16 mouse cellular contexts compared by ENCODE assay signal in the genomic region with DNA sequence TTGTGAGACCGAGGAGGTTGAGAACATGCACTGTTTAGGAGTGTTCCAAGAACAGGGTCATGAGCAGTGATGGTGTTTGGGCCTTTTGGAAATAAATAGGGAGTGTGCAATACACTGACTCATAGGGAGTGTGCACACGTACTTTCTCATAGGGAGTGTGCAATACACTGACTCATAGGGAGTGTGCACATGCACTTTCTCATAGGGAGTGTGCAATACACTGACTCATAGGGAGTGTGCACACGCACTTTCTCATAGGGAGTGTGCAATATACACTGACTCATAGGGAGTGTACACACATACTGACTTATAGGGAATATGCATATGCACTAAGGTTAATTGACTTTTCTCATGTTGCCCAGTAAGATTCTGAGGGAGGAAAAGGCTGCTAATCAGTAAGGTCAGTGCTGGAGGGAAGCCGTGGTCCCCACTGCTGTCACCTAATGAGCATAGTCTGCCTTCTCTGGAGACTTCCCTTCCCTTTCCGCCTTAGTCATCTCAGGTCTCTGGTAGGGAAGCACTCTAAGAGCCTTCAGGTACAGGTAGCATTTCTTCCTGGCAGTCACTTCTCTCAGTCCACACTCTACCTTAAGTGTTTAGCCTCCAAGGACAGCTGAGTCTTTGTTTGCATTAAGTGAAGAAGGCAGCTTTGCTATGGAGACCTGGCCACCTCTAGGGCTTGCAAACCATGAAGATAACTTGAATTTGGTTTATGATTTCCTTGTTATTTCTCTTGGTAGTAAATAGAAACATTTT.
DNase-seq lines count a peak whose midpoint lies in the region; ATAC-seq and TF ChIP-seq lines count a peak whose summit lies in the region.
"Had no signal": no experiment of that assay in that cellular context is flagged by ENCODE, and none has a peak within 500 bp of the region (broad histone marks: within the 10 kb centered on the region; RNA-seq: fewer than 3 reads in every experiment).

No protein-coding gene starts in this region.

- no peak for TF ChIP-seq CTCF in hindbrain, postnatal 0 days (IDR thresholded peaks at IDR 0.05; ENCODE audit: low read depth)
- no peak for TF ChIP-seq CTCF in lung, adult 2 months (IDR thresholded peaks at IDR 0.05; ENCODE audit: insufficient read depth, low read length)
- no peak for TF ChIP-seq CTCF in C2C12 (IDR thresholded peaks at IDR 0.05; ENCODE audit: control insufficient read depth, insufficient read depth, insufficient read length)
- TF ChIP-seq CTCF in intestine, postnatal 0 days (IDR thresholded peaks at IDR 0.05; ENCODE audit: low read depth): no peak

- no peak overlapping the region for H3K4me3 ChIP-seq in hindbrain, embryonic 10.5 days
- H3K4me3 ChIP-seq in hindbrain, postnatal 0 days (ENCODE audit: low read length): no peak overlapping the region
- no peak overlapping the region for H3K4me3 ChIP-seq in lung, embryonic 16.5 days (ENCODE audit: low read length)
- no peak overlapping the region for H3K4me3 ChIP-seq in lung, adult 2 months (replicated peaks; ENCODE audit: extremely low read depth, low read depth, low read length)
- no peak overlapping the region for H3K4me3 ChIP-seq in C2C12 (ENCODE audit: insufficient read depth, poor library complexity, severe bottlenecking)
- H3K4me3 ChIP-seq in intestine, postnatal 0 days (ENCODE audit: low read depth, low read length): no peak overlapping the region
- H3K4me3 ChIP-seq: forebrain, embryonic 12.5 days; limb, embryonic 13.5 days had no signal

- no peak for ATAC-seq in hindbrain, postnatal 0 days
- ATAC-seq in lung, embryonic 16.5 days (ENCODE audit: low read depth): peak; percentile 26; the same call in 1 of the 2 replicates
- peak; percentile 57; the same call in 1 of the 2 replicates for ATAC-seq in intestine, postnatal 0 days
- no peak for ATAC-seq in inflammation-experienced regulatory T-cells, adult 6 months

- H3K4me2 ChIP-seq in hindbrain, postnatal 0 days (ENCODE audit: low read depth, low read length): no peak overlapping the region
- no peak overlapping the region for H3K4me2 ChIP-seq in lung, embryonic 16.5 days (ENCODE audit: low read depth, low read length)
- no peak overlapping the region for H3K4me2 ChIP-seq in intestine, postnatal 0 days (replicated peaks; ENCODE audit: low read depth)
- H3K4me2 ChIP-seq: forebrain, embryonic 12.5 days; heart, embryonic 11.5 days; limb, embryonic 13.5 days had no signal

- H3K4me1 ChIP-seq in hindbrain, embryonic 10.5 days (replicated peaks): peaks cover 20% of the 10 kb centered on the region
- H3K4me1 ChIP-seq in hindbrain, postnatal 0 days (ENCODE audit: insufficient read depth, low read length): no peaks in the 10 kb centered on the region
- peaks cover 15% of the 10 kb centered on the region for H3K4me1 ChIP-seq in lung, embryonic 16.5 days (replicated peaks; ENCODE audit: control insufficient read depth, insufficient read depth, low read length)
- peaks cover 10% of the 10 kb centered on the region for H3K4me1 ChIP-seq in lung, adult 2 months (ENCODE audit: control insufficient read depth, insufficient read depth, low read length)
- H3K4me1 ChIP-seq in intestine, postnatal 0 days (replicated peaks; ENCODE audit: control insufficient read depth, insufficient read depth, low read length): no peaks in the 10 kb centered on the region

- peak overlapping the region; percentile 60 for H3K27ac ChIP-seq in hindbrain, embryonic 10.5 days
- H3K27ac ChIP-seq in hindbrain, postnatal 0 days: no peak overlapping the region
- no peak overlapping the region for H3K27ac ChIP-seq in lung, embryonic 16.5 days (ENCODE audit: low read length)
- H3K27ac ChIP-seq in intestine, postnatal 0 days (ENCODE audit: low read depth, low read length): no peak overlapping the region
- H3K27ac ChIP-seq: forebrain, embryonic 12.5 days; limb, embryonic 13.5 days had no signal

- DNase-seq in hindbrain, embryonic 10.5 days (ENCODE audit: low spot score): no peak
- DNase-seq in hindbrain, postnatal 0 days (ENCODE audit: low spot score): no peak
- DNase-seq in lung, adult 2 months: no peak
- no peak for DNase-seq in layer of hippocampus, adult 18-20 months (ENCODE audit: low spot score in 2 of 2)
- DNase-seq: adrenal gland, adult 8-10 months; cerebellum, postnatal 14 days; embryo, embryonic 11 days; kidney, adult 9 months; layer of hippocampus, adult 9-11 months had no signal

- no peaks in the 10 kb centered on the region for H3K27me3 ChIP-seq in hindbrain, embryonic 10.5 days (ENCODE audit: insufficient read depth, poor library complexity, severe bottlenecking)
- no peaks in the 10 kb centered on the region for H3K27me3 ChIP-seq in hindbrain, postnatal 0 days (ENCODE audit: insufficient read depth, low read length)
- H3K27me3 ChIP-seq in lung, embryonic 16.5 days (ENCODE audit: control insufficient read depth, insufficient read depth, low read depth, low read length): no peaks in the 10 kb centered on the region
- no peaks in the 10 kb centered on the region for H3K27me3 ChIP-seq in C2C12 (ENCODE audit: control insufficient read depth, insufficient read depth, insufficient read length)
- no peaks in the 10 kb centered on the region for H3K27me3 ChIP-seq in intestine, postnatal 0 days (replicated peaks; ENCODE audit: control insufficient read depth, insufficient read depth, low read length)
- H3K27me3 ChIP-seq: forebrain, embryonic 12.5 days; limb, embryonic 13.5 days had no signal

- H3K79me2 ChIP-seq in C2C12 (ENCODE audit: control insufficient read depth, insufficient read depth): peaks cover 100% of the 10 kb centered on the region

- TF ChIP-seq POLR2A in lung, adult 2 months (IDR thresholded peaks at IDR 0.05; ENCODE audit: borderline replicate concordance, extremely low read depth, low read depth, low read length): no peak

- WGBS in hindbrain, embryonic 10.5 days: 86% methylated on average over 5 of the region's 5 CpGs
- WGBS in hindbrain, postnatal 0 days: 86% methylated on average over 5 of the region's 5 CpGs
- WGBS in lung, embryonic 16.5 days: 73% methylated on average over 5 of the region's 5 CpGs
- WGBS in lung, adult 2 months: 73% methylated on average over 5 of the region's 5 CpGs
- WGBS in intestine, postnatal 0 days: 74% methylated on average over 5 of the region's 5 CpGs

- H3K9me3 ChIP-seq in hindbrain, embryonic 10.5 days: no peaks in the 10 kb centered on the region
- H3K9me3 ChIP-seq in hindbrain, postnatal 0 days (ENCODE audit: low read length): no peaks in the 10 kb centered on the region
- H3K9me3 ChIP-seq in lung, embryonic 16.5 days (ENCODE audit: control insufficient read depth, low read length): peaks cover 4% of the 10 kb centered on the region; the same call in 1 of the 2 replicates
- H3K9me3 ChIP-seq in intestine, postnatal 0 days (ENCODE audit: control insufficient read depth): no peaks in the 10 kb centered on the region
- H3K9me3 ChIP-seq: forebrain, embryonic 12.5 days had no signal

- peaks cover 59% of the 10 kb centered on the region for H3K79me3 ChIP-seq in C2C12 (ENCODE audit: low read depth)

- peaks cover 8% of the 10 kb centered on the region; the same call in 1 of the 2 replicates for H3K36me3 ChIP-seq in hindbrain, embryonic 10.5 days
- no peaks in the 10 kb centered on the region for H3K36me3 ChIP-seq in hindbrain, postnatal 0 days (ENCODE audit: insufficient read depth, low read length)
- H3K36me3 ChIP-seq in lung, embryonic 16.5 days (ENCODE audit: control insufficient read depth, insufficient read depth, low read length): no peaks in the 10 kb centered on the region
- H3K36me3 ChIP-seq in C2C12 (ENCODE audit: control insufficient read depth, insufficient read depth): no peaks in the 10 kb centered on the region
- no peaks in the 10 kb centered on the region for H3K36me3 ChIP-seq in intestine, postnatal 0 days (ENCODE audit: control insufficient read depth, insufficient read depth)
- H3K36me3 ChIP-seq: forebrain, embryonic 12.5 days; limb, embryonic 13.5 days had no signal

- H3ac ChIP-seq in C2C12 (ENCODE audit: control insufficient read depth, insufficient read length, low read depth): no peak overlapping the region

- H3K9ac ChIP-seq in hindbrain, postnatal 0 days (replicated peaks; ENCODE audit: low read length): no peak overlapping the region
- no peak overlapping the region for H3K9ac ChIP-seq in lung, embryonic 16.5 days (ENCODE audit: low read length)
- H3K9ac ChIP-seq in intestine, postnatal 0 days (ENCODE audit: low read depth, low read length): no peak overlapping the region
- H3K9ac ChIP-seq: forebrain, embryonic 12.5 days; limb, embryonic 13.5 days had no signal

TF ChIP-seq in C2C12, 6 proteins besides CTCF, POLR2A, EP300 and RAD21:
- TF ChIP-seq CEBPB (IDR thresholded peaks at IDR 0.05; ENCODE audit: low read depth) (peak; percentile 53), MYOD1 (IDR thresholded peaks at IDR 0.05; ENCODE audit: control insufficient read depth, insufficient read length, low read depth) (no peak)
TF ChIP-seq in C2C12: peak in this region for 1.

Comparison
In these comparisons a context has a peak if more than half of its experiments do, and no peak if none do; other contexts are left out.
1. ATAC-seq: peak in lung, embryonic 16.5 days (single experiment) and intestine, postnatal 0 days (single experiment); none in hindbrain, postnatal 0 days (single experiment) and inflammation-experienced regulatory T-cells, adult 6 months (single experiment).